Mouse (Mus musculus) heart, embryonic 16.5 days (tissue): ENCODE results near the gene Dgcr2. TPM values are rescaled to one million over a fixed set of nuclear protein-coding genes. Genes with fewer than 3 reads are reported as not detected.
A peak's percentile ranks its signal among the peaks of the same experiment; 100 is the strongest.

Experiments
- ATAC-seq: fragments of 200-750 bp; cut with Nextera tagmentation; replicated peaks from 2 replicates; pipeline ENCODE4 v1.8.0; 2017; ENCODE audit warnings: moderate number of reproducible peaks; ENCODE audit not compliant: insufficient read depth, low FRiP score; ENCODE audit errors: extremely low read depth
- H3K27ac ChIP-seq: fragments of 300-500 bp; sonication (generic); 2 replicates; pipeline ENCODE4 v1.5.1; 2014; ENCODE audit warnings: mild to moderate bottlenecking, low read length, control low read depth, moderate library complexity
- H3K27me3 ChIP-seq: fragments of 300-500 bp; sonication (generic); 2 replicates; pipeline ENCODE4 v1.6.1; 2014; ENCODE audit warnings: low read length, mixed read lengths; ENCODE audit not compliant: control insufficient read depth, insufficient read depth
- H3K36me3 ChIP-seq: fragments of 300-500 bp; sonication (generic); 2 replicates; pipeline ENCODE4 v1.6.1; 2014; ENCODE audit not compliant: control insufficient read depth, insufficient read depth
- H3K4me1 ChIP-seq: fragments of 300-500 bp; sonication (generic); 2 replicates; pipeline ENCODE4 v1.6.1; 2014; ENCODE audit warnings: low read length, mixed read lengths; ENCODE audit not compliant: control insufficient read depth, insufficient read depth
- H3K4me2 ChIP-seq: fragments of 300-500 bp; sonication (generic); 2 replicates; pipeline ENCODE4 v1.6.1; 2014; ENCODE audit warnings: low read depth, mild to moderate bottlenecking, control low read depth, low read length
- H3K4me3 ChIP-seq: fragments of 300-500 bp; sonication (generic); 2 replicates; pipeline ENCODE4 v1.5.1; 2014; ENCODE audit warnings: mild to moderate bottlenecking, control low read depth, low read length
- H3K9ac ChIP-seq: fragments of 300-500 bp; sonication (generic); 2 replicates; pipeline ENCODE4 v1.6.1; 2014; ENCODE audit warnings: low read length, control low read depth
- H3K9me3 ChIP-seq: fragments of 300-500 bp; sonication (generic); replicated peaks from 2 replicates; pipeline ENCODE4 v1.6.1; 2016; ENCODE audit warnings: low read length; ENCODE audit not compliant: control insufficient read depth
- WGBS: fragments of 180-500 bp; shearing (Covaris S2); extraction: QIAGEN DNeasy Blood & Tissue Kit; methylation state at CpG from one replicate; pipeline ENCODE4 v1.1.7; 2014; 5-methylcytosine and 5-hydroxymethylcytosine counted together
- polyA plus RNA-seq: library from polyadenylated mRNA; unstranded; fragments of >200 nt; fragmentation: Nextera tagmentation; extraction: Ambion mirVana; gene quantifications from 2 replicates; pipeline ENCODE4 v1.2.1, GENCODE M21; 2015

Gene Dgcr2
- polyA plus RNA-seq = 46.9 and 55.2 TPM in 2 replicates

GRCm38 (mm10) chr16:17898462-17898861 is at the start of gene Dgcr2, which contains the start of gene Tssk2:
TSS of gene Dgcr2 (minus strand) at chr16:17898562.
TSS of gene Tssk2 (plus strand) at chr16:17898637.
- no peak for ATAC-seq
- H3K36me3 ChIP-seq = peaks cover 42% of the 10 kb centered on the region

GRCm38 (mm10) chr16:17945081-17945831 is 46.9 kb upstream of the Dgcr2 start:
- Histone ChIP-seq H3K9ac (no peak overlapping the region), H3K27ac (no peak overlapping the region), H3K9me3 (no peaks in the 10 kb centered on the region), H3K27me3 (no peaks in the 10 kb centered on the region), H3K4me3 (no peak overlapping the region), H3K4me2 (no peak overlapping the region), H3K4me1 (no peaks in the 10 kb centered on the region), H3K36me3 (no peaks in the 10 kb centered on the region)
- ATAC-seq = no peak
- 49% methylated on average over 7 of the region's 7 CpGs for WGBS

More at GRCm38 (mm10) chr16:17898462-17898861, at the start of gene Dgcr2, which contains the start of gene Tssk2:
- Histone ChIP-seq H3K27ac (no peak within 1 kb of the TSS), H3K27me3 (no peaks in the 10 kb centered on the region), H3K9me3 (no peaks in the 10 kb centered on the region), H3K4me1 (no peaks in the 10 kb centered on the region), H3K9ac (no peak within 1 kb of the TSS), H3K4me3 (no peak within 1 kb of the TSS), H3K4me2 (no peak within 1 kb of the TSS)
- 89% methylated on average over 14 of the region's 14 CpGs for WGBS

DNA sequence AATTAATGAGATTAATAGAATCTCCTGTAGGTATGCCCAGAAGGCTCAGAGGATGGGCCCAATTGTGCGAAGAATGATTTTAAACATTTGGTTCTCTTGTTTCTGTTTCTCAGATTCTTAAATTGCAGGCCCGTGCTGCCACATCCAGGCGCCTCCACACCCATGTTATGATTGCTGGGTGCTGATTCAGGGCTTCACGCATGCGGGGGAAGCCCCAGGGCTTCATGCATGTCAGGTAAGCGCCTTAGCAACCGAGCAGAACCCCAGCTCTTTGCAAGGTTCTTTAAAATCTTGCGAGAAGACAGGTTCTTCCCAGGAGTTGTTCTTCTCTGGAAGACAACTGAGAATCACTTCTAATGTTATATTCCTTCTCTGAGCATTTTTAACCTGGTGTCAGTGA is 45.1 kb upstream of the Dgcr2 start:
- no peak overlapping the region for H3K9ac ChIP-seq
- no peaks in the 10 kb centered on the region for H3K27me3 ChIP-seq
- H3K4me1 ChIP-seq = no peaks in the 10 kb centered on the region
- no peaks in the 10 kb centered on the region for H3K36me3 ChIP-seq
- H3K4me3 ChIP-seq = no peak overlapping the region
- 62% methylated on average over 8 of the region's 8 CpGs for WGBS
- H3K9me3 ChIP-seq = no peaks in the 10 kb centered on the region
- no peak for ATAC-seq
- no peak overlapping the region for H3K27ac ChIP-seq
- no peak overlapping the region for H3K4me2 ChIP-seq

DNA sequence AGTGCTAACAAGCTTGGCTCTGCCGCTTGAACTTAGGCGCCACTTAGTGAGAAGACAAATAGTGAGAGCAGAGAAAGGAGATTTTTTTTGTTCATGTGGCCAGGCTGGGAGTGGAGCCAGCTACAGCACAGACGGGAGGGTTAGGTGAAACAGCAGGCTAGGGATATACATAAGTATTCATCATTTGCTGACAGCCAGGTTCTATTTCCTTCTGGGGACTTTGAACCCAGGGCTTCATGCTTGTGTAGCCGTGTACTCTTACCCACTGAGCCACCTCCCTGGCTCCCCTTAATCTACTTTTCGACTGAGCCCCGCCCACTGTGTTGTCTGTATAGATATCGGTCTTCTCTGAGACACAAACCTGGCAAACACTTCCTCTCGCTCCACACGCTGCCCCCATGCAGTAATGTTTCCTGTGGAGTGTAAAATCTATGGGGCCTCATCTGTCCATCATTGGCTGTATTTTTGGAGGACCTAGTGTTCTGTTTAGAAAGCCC is 40.9 kb upstream of the Dgcr2 start:
- ATAC-seq = no peak
- no peaks in the 10 kb centered on the region for H3K9me3 ChIP-seq
- 0 out of 2 replicates have a peak overlapping the region, but pooled peaks have one; percentile 22 for H3K9ac ChIP-seq
- no peak overlapping the region for H3K4me2 ChIP-seq
- no peak overlapping the region; the same call in 1 of the 2 replicates for H3K27ac ChIP-seq
- H3K4me1 ChIP-seq = no peaks in the 10 kb centered on the region
- no peak overlapping the region for H3K4me3 ChIP-seq
- H3K36me3 ChIP-seq = no peaks in the 10 kb centered on the region
- WGBS = 39% methylated on average over 9 of the region's 9 CpGs
- H3K27me3 ChIP-seq = peaks cover 4% of the 10 kb centered on the region; the same call in 1 of the 2 replicates

DNA sequence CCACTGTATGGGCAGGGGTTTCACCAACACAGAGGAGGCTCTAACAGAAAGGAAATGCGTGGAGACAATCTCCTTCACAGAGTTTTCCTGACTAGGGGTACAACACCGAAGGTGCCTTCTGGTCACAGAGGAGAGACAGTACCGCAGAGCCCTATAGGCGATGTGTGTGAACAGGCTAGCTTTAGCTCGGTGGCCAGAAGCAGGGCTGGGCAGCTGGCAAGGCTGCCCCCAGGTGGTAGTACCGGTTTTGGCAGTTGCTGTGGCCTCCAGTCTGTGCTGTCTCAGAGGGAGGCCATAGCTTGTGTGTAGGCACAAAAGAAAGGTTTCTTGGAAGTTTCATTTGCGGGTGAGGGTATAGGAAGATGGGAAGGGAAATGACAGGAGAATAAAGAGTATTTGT is 40.5 kb upstream of the Dgcr2 start:
- Histone ChIP-seq H3K27me3 (peaks cover 4% of the 10 kb centered on the region; the same call in 1 of the 2 replicates), H3K4me1 (no peaks in the 10 kb centered on the region), H3K9me3 (no peaks in the 10 kb centered on the region), H3K4me2 (no peak overlapping the region), H3K27ac (no peak overlapping the region), H3K9ac (0 out of 2 replicates have a peak overlapping the region, but pooled peaks have one; percentile 22), H3K4me3 (no peak overlapping the region), H3K36me3 (no peaks in the 10 kb centered on the region)
- peak; percentile 63; the same call in 1 of the 2 replicates for ATAC-seq
- 12% methylated on average over 7 of the region's 7 CpGs for WGBS

DNA sequence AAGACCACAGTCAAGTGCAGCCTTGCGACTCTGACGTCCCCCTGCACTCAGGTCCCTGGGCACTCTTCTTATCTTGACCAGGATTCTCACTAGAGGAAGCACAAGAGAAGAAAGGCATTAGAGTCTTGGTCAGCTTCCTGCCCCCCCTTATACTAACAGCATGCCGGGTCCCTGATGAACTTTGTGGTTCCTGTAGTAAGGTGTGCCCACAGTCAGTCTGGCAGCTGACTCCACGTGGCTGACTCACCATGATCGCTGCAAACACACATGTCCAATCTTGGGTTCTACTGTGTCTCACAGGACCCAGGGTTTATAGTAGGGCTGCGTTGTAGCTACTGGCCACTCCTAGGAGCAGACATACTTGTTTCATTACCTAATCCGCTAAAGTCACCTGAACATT is 39.8 kb upstream of the Dgcr2 start:
- no peak for ATAC-seq
- H3K4me1 ChIP-seq = no peaks in the 10 kb centered on the region
- no peaks in the 10 kb centered on the region for H3K9me3 ChIP-seq
- H3K9ac ChIP-seq = no peak overlapping the region
- no peak overlapping the region for H3K4me3 ChIP-seq
- H3K27me3 ChIP-seq = peaks cover 4% of the 10 kb centered on the region; the same call in 1 of the 2 replicates
- H3K36me3 ChIP-seq = no peaks in the 10 kb centered on the region
- H3K4me2 ChIP-seq = no peak overlapping the region
- 45% methylated on average over 7 of the region's 7 CpGs for WGBS
- no peak overlapping the region for H3K27ac ChIP-seq

DNA sequence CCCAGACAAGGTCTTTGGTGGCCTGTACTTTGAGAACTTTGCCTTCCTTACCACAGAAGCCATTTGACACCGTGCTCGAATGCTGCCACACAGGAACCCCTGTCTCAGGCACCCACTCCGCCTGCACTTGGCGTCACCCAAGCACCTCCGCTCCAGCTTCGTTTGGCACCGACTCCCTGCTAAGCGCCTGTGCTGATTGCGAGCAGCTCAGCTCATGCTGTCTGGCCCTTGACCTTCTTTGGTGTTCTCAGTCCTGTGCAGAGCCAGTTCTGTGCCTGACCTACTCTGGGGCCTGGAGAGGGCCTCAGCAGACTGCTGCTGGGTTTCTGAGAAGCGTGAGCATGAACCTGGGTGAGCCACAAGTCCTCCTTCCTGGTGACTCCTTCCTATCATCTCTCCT is 38.4 kb upstream of the Dgcr2 start:
- no peak overlapping the region for H3K27ac ChIP-seq
- no peak overlapping the region for H3K9ac ChIP-seq
- H3K4me2 ChIP-seq = no peak overlapping the region
- H3K4me1 ChIP-seq = no peaks in the 10 kb centered on the region
- H3K4me3 ChIP-seq = no peak overlapping the region
- 63% methylated on average over 10 of the region's 10 CpGs for WGBS
- H3K27me3 ChIP-seq = peaks cover 4% of the 10 kb centered on the region; the same call in 1 of the 2 replicates
- ATAC-seq = no peak
- no peaks in the 10 kb centered on the region for H3K36me3 ChIP-seq
- H3K9me3 ChIP-seq = no peaks in the 10 kb centered on the region

GRCm38 (mm10) chr16:17934445-17934910 is 36.1 kb upstream of the Dgcr2 start:
- Histone ChIP-seq H3K36me3 (no peaks in the 10 kb centered on the region), H3K9ac (no peak overlapping the region), H3K27ac (no peak overlapping the region), H3K9me3 (no peaks in the 10 kb centered on the region), H3K4me3 (no peak overlapping the region), H3K27me3 (peaks cover 4% of the 10 kb centered on the region; the same call in 1 of the 2 replicates), H3K4me1 (no peaks in the 10 kb centered on the region), H3K4me2 (no peak overlapping the region)
- 53% methylated on average over 3 of the region's 3 CpGs for WGBS
- ATAC-seq = no peak
